Mouse (Mus musculus) cortical plate, adult 2 months (tissue): ENCODE data around the gene Iqcd.

Experiments
- CTCF ChIP-seq: fragments of 200-500 bp; IDR thresholded peaks from 2 replicates; pipeline ENCODE4 v1.5.1; 2011; ENCODE audit warnings: mild to moderate bottlenecking, control low read depth, low read length; ENCODE audit not compliant: insufficient read depth; ENCODE audit errors: extremely low read depth
- POLR2A ChIP-seq: fragments of 200-500 bp; IDR thresholded peaks from 2 replicates; pipeline ENCODE4 v1.6.1; 2011; ENCODE audit warnings: mild to moderate bottlenecking, low read length, control low read depth; ENCODE audit not compliant: insufficient read depth; ENCODE audit errors: extremely low read depth

- TF ChIP-seq CTCF = no peak
- TF ChIP-seq POLR2A = no peak
These were observed 57.0 kb downstream of the Iqcd start for GRCm38 (mm10) chr5:120645851-120646250.
